Mouse (Mus musculus): ENCODE data around the gene Anapc15.

DNA sequence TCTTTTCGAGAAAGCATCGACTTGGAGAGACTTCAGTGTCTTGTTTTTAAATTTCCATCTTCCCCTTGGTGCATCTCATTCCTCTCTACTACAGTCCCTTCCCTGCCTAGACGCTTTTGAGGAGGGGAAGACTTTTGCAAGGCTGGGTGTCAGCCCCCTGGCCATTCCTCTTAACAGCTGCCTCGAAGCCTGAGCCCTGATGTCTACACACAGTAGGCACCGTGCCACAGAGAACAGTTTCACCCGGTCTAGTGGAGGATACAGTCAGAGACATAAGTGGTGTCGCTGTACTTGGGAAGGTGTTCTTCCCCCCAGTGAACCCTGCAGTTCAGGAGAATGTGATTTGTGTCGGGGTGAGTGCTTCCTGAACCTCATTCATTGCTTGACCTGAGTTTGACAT is 43.2 kb downstream of the Anapc15 start:
- TF ChIP-seq CTCF (IDR thresholded peaks at IDR 0.05; ENCODE audit: low read depth), result no peak
- TF ChIP-seq EP300 (optimal IDR thresholded peaks at IDR 0.05), result no peak

All from stomach, postnatal 0 days (tissue).